Mouse (Mus musculus): ENCODE results near the gene Gm10959.
"Not testable (repeated sequence)": the region's sequence is repeated elsewhere in the genome, so short reads cannot be mapped to it uniquely, and the experiment has no call there.

Gene Gm10959

DNA sequence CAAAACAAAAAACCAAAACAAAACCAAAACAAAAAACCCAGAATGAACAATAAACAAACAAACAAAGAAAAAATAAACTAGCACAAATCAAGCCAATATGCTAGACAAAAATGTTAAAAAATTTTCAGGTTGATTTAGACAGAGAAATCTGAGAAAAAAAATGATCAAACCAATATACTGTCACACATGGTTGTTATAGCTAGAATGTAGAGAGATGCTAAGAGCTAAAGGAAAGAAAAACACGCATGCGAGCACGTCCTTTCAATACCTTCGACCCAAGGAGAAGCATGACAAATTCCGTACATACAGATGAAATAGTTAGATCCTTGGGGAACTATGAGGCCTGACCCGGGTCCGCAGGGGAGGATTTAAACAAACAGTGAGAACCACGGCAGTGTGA is at the start of gene Gm10959:
Gm10959 (minus strand) TSS at position 101 of the 400 bp plus-strand sequence.
- DNase-seq (ENCODE audit: low spot score in 2 of 2): no peak

DNA sequence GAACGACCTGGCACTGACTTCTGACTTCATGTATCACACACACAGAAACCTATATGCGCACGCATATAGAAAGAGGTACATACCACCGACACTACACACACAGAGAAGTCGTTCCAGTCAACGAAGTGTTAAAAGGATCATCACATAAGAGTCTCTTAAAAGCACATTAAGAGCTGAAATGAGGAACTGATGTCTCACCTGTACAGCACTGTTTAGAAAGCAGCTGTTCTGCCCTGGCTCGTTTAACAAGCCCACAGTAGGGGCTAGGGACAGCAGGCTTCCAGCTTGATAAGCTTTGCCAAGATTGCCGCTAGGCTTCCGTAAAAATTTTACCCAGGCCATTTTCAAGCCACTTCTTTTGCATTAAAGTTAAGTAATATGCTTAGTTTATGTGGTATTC is 49.2 kb upstream of the Gm10959 start:
- DNase-seq (ENCODE audit: low spot score in 2 of 2): no peak

- no peak for DNase-seq (ENCODE audit: low spot score in 2 of 2)
These were observed 45.1 kb upstream of the Gm10959 start for GRCm38 (mm10) chr3:122964301-122964700.

- DNase-seq (ENCODE audit: low spot score in 2 of 2): no peak
These were observed 31.0 kb upstream of the Gm10959 start for GRCm38 (mm10) chr3:122950129-122950528.

- DNase-seq (ENCODE audit: low spot score in 2 of 2): no peak
These were observed 24.3 kb upstream of the Gm10959 start for GRCm38 (mm10) chr3:122943387-122943890.

DNA sequence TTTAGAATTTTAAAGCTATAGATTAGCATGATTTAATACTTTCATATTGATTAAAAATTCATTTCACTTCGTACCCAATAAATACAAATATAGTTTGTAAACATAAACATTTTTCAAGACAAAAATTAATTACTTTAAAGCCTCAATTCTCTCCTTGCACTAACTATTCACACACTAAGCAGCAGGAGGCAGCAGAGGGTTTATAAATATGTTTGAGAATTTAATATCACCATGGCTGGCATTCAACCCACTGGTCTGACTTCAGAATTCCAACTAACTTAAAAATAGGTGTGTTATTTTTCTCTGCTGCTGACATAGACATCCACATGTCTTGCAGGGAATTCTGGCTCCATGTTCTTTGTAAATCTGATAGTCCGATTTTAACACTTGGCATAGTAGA is 20.1 kb upstream of the Gm10959 start:
- DNase-seq (ENCODE audit: low spot score in 2 of 2): peak in 1 of 2 experiments; percentile 20

DNA sequence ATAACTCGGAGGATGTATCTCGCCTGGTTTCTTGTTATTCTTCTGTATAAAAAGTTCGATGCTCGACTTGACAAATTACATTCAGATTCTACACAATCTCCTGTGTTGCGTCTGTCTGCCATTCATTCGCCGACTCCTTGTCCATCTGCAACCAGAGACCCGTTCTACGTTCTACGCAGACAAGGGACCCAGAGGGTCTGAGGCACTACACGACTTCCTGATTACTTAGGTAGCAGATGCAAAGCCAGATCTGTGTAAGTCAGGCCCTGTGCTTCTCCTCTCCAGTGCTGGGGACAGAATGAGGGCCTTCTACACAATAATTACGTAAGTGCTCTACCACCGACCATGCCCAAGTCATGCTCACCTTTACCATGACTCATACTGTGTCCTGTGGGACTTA is 18.0 kb upstream of the Gm10959 start:
- not testable (repeated sequence) for DNase-seq (ENCODE audit: low spot score in 2 of 2)

GRCm38 (mm10) chr3:122932466-122932865 is 13.3 kb upstream of the Gm10959 start:
- DNase-seq (ENCODE audit: low spot score in 2 of 2): no peak

DNA sequence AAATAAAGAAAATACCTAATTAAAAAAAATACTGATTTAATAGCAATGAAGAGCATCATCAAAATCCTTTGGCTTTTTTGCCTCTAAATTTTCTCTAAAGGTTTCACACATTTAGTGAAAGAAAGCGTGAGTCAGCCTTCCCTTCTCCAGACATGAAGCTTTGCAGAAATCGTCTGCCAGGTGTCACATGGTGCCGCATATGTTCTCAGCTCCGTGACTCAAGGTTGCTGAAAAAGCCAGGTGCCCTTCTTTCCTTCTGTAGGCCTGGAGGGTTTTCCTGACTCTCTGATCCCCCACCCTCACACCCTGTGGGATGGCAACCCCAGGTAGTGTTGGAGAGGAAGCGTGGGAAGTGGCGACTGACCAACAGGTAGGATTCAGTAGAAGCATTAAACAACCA is 10.6 kb upstream of the Gm10959 start:
- DNase-seq (ENCODE audit: low spot score in 2 of 2): no peak

DNA sequence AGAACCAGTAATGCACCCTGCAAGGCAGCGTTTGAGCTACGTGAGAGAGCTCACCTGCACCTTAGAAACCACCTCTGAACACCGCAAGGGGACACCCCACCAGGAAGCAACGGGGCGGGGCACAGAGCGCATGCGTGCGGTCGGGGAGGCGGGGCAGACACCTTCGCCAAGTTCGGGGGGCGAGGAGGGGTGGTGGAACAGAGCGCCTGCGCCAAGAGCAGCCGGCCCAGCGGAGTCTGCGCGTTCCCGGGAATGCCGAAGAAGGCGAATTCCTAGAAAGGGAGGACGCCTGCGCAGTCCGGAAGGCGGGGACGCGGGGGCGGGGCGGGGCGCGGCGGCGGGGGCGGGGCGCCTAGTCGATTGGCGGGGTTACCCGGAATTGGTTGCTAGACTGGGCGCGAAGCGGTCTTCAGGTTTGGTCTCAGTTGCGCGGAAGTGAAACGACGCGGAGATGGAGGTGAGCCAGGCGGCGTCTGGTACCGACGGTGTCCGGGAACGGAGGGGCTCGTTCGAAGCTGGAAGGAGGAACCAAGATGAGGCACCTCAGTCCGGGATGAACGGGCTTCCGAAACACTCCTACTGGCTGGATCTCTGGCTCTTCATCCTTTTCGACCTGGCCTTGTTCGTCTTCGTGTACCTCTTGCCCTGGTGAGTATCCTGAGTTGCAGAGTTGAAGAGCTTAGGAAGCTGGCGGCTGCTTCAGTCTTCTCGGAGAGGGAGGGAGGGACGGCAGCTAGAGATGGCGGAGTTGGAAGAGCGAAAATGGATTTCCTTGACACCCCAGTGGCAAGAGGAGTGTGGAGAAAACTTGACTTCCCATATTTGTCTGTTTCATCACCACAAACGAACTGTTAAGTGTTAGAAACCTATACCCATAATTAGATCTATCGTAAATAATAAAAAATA is 5.1 kb upstream of the Gm10959 start, which contains the start of gene 1810037I17Rik:
1810037I17Rik (plus strand) TSS at position 195 of the 906 bp plus-strand sequence.
- peak; percentile 91 to 95 for DNase-seq (ENCODE audit: low spot score in 2 of 2)

- no peak for DNase-seq (ENCODE audit: low spot score in 2 of 2)
These were observed 4.0 kb upstream of the Gm10959 start for GRCm38 (mm10) chr3:122923147-122923546.

DNA sequence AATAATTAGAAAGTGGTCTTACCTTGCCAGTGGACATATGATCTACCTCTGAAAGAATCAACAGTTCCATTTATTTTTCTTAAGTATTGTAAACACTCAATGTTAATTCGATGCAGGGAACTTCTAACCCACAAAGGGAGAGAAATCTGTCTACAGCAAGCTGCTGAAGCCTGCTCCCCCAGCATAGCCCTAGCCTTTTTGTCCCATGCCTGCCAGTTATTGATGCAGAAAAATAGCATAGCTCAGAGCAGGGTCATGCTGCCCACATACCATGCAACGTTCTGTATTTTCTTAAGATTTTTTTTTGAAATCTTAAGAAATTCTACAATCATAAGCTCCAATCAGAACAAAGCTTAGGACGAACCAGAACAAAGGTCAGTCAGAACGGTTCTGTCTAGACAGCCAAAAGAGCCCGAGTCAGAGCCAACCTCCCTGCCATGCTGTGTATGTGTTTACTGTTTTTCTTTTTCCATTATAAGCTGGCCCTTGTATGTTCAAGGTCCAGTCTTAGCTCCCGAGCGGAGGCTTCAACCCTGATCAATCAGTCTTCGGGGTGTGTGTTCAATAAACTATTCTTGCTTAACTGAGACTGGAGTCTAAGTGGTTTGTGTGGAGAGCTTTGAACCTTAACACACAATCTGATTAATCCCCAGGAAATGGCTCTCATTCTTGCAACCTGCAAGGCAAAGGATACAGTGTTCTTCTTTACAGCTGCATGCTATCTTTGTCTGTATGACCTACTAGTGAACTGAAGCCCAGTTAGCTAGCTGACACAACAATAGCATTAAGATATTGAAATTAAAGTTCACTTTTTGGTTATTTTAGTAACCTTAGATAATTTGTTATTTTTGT is 2.7 kb upstream of the Gm10959 start:
- DNase-seq (ENCODE audit: low spot score in 2 of 2): no peak

DNA sequence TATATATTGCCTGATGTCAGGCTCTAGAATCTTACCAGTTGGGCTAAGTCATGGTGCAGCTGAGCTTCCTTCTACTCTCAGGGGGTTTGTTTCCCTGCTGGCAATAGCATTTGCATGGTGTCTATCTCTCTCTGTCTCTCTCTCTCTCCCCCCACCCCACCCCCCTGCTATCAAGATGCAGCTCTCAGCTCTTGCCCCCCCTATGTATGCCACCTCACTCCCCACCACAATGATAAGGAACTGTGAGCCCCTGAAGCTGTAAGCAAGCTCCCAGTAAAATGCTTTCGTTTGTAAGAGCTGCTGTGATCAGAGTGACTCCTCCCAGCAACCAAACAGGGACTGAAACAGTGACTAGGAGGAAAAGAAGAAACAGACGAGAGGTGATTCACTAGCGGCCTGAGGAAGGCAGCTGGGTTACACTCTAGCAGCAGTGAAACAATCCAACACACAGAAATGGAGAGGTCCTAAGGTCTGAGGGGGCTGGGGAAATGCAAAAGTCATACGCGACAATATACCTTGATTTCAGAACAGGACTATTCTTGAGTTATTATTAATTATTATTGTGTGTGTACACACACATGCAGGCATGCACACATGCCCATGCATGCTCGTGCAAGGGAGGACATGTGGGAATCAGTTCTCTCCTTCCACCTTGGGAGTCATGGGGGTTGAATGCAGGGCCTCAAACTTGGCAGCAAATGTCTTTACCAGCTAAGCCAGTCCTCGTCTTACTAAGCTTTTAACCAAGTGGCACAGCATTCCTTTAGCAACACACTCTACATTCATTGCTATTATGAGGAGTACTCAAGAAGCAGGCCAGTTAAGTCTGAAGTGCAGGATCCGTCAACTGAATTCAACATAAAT is 1.6 kb upstream of the Gm10959 start:
- no peak for DNase-seq (ENCODE audit: low spot score in 2 of 2)

GRCm38 (mm10) chr3:122918672-122919071 is 488 bp downstream of the Gm10959 start:
- no peak for DNase-seq (ENCODE audit: low spot score in 2 of 2)

DNA sequence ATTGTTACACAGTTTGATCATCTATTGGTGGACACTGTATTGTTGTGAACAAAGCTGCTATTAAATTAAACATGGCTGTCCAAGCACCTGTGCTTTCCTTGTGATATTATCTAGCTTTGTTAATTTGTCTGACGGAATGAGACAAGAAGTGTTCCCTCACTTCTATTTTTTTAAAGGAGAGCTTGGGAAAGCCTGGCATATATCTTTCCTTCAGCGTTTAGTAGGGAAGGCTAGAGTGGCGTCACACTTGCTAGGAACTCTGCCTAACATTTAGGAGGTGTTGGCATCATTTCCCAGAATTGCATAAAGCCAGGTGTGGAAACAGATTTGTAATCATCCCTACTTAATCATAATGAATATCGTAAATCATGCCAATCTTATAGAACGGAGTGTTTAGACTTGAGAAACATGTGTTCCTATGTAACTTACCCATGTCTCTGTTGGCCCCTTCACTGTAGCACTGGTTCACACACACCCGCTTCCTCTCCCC is 2.9 kb downstream of the Gm10959 start:
- DNase-seq (ENCODE audit: low spot score in 2 of 2): no peak

DNA sequence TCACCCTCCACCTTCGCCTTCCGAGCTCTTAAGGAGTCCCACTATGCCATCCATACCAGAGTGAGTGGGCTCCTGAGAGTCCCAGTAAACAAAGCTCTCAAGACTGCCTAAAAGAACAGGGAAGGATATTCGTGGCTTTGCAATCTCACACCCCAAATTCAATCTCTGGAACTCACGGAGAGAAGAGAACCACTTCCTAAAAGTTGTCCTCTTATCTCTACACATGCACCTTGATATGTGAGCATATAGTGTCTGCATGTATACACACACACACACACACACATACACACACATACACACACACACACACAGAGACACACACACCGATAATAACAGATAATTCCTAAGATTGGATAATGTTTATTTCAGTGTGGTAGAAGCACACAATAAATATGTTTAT is 3.7 kb downstream of the Gm10959 start:
- DNase-seq (ENCODE audit: low spot score in 2 of 2): no peak

- DNase-seq (ENCODE audit: low spot score in 2 of 2): no peak
These were observed 11.3 kb downstream of the Gm10959 start for GRCm38 (mm10) chr3:122907841-122908240.

DNA sequence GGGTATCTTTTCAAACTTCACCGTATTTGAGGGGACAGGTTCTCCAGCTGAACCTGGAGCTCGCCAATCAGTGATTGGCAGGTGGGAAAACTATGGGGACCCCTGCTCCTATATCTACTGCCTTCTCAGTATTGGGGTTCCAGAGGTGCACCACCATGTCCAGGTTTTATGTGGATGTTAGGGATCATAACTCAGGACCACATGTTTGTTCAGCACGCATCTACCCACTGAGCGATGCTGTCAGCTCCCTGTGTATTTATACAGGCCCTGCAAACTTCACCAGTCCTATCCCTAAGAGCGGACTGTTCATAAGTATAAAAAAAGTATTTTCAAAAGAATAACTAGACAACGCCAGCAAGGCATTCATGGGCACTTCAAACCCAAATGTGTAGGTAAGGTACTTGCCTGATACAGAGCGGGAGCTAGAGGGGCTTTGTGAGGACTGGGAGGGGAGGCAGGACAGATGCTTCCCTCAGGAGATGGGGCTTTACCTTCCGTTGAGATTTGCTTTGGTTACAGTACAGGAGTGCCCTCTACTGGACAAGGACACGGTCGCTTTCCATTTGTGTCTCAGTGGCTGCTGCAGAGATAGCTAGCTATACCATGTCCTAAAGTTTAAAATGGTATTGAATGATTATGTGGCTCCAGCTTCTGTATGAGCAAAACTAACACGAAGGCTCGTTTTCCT is 15.3 kb downstream of the Gm10959 start:
- peak in 1 of 2 experiments; percentile 55 for DNase-seq (ENCODE audit: low spot score in 2 of 2)

DNA sequence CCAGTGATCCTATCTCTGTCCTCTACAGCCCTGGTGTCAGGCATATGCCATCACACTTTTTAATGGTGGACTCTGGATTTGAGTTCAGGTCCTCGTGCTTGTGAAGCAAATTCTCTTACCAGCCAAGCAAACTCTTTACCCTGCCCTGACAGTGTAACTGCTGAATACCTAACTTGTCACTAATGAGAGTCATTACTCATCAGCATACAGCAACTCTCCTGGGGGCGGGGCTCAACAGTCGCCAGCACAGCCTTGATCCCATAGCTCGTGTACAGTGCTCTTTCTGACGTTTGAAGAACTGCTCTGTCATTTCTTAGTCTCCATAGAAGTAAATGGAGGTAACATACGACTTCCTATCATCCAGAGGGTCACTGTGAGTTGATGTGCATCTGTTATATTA is 20.9 kb downstream of the Gm10959 start:
- no peak for DNase-seq (ENCODE audit: low spot score in 2 of 2)

- DNase-seq (ENCODE audit: low spot score in 2 of 2): no peak
These were observed 23.9 kb downstream of the Gm10959 start for GRCm38 (mm10) chr3:122895189-122895731.
